Mouse (Mus musculus) neural tube, embryonic 14.5 days (tissue): ENCODE data around the gene Sclt1. TPM values are rescaled to one million over a fixed set of nuclear protein-coding genes. Genes with fewer than 3 reads are reported as not detected.

Source experiments
- ATAC-seq: fragments of 200-750 bp; cut with Nextera tagmentation; 2 replicates; pipeline ENCODE4 v1.8.0; 2017; ENCODE audit warnings: low read depth, mild to moderate bottlenecking, moderate TSS enrichment, moderate library complexity
- H3K27ac ChIP-seq: fragments of 300-500 bp; sonication (generic); 2 replicates; pipeline ENCODE4 v1.5.1; 2014; ENCODE audit warnings: low read depth, mild to moderate bottlenecking, control low read depth, low read length, moderate library complexity, mixed read lengths
- H3K27me3 ChIP-seq: fragments of 300-500 bp; sonication (generic); 2 replicates; pipeline ENCODE4 v1.6.1; 2014; ENCODE audit warnings: low read length; ENCODE audit not compliant: control insufficient read depth, insufficient read depth
- H3K36me3 ChIP-seq: fragments of 300-500 bp; sonication (generic); 2 replicates; pipeline ENCODE4 v1.6.1; 2014; ENCODE audit warnings: low read length, mixed read lengths; ENCODE audit not compliant: control insufficient read depth, insufficient read depth
- H3K4me1 ChIP-seq: fragments of 300-500 bp; sonication (generic); 2 replicates; pipeline ENCODE4 v1.6.1; 2014; ENCODE audit warnings: low read length; ENCODE audit not compliant: control insufficient read depth, insufficient read depth
- H3K4me2 ChIP-seq: fragments of 300-500 bp; sonication (generic); 2 replicates; pipeline ENCODE4 v1.6.1; 2014; ENCODE audit warnings: mild to moderate bottlenecking, low read depth, low read length, control low read depth
- H3K4me3 ChIP-seq: fragments of 300-500 bp; sonication (generic); 2 replicates; pipeline ENCODE4 v1.5.1; 2014; ENCODE audit warnings: low read depth, low read length, control low read depth, mixed read lengths
- H3K9ac ChIP-seq: fragments of 300-500 bp; sonication (generic); replicated peaks from 2 replicates; pipeline ENCODE4 v1.6.1; 2014; ENCODE audit warnings: low read depth, mild to moderate bottlenecking, control low read depth, low read length, mixed read lengths
- H3K9me3 ChIP-seq: fragments of 300-500 bp; sonication (generic); 2 replicates; pipeline ENCODE4 v1.6.1; 2016; ENCODE audit warnings: low read length; ENCODE audit not compliant: control insufficient read depth
- WGBS: fragments of 180-500 bp; shearing (Covaris S2); extraction: QIAGEN DNeasy Blood & Tissue Kit; methylation state at CpG from one replicate; pipeline ENCODE4 v1.1.7; 2014; 5-methylcytosine and 5-hydroxymethylcytosine counted together
- polyA plus RNA-seq: library from polyadenylated mRNA; unstranded; fragments of >200 nt; fragmentation: Nextera tagmentation; extraction: Ambion mirVana; gene quantifications from 2 replicates; pipeline ENCODE4 v1.2.1, GENCODE M21; 2014

Sclt1 gene
- polyA plus RNA-seq, 1 experiment from 2014 or later, result 25.6 TPM

- ATAC-seq, result no peak
- no peak overlapping the region for H3K4me3 ChIP-seq
- H3K36me3 ChIP-seq, result no peaks in the 10 kb centered on the region
- no peaks in the 10 kb centered on the region for H3K27me3 ChIP-seq
- WGBS, result 81% methylated on average over 2 of the region's 2 CpGs
- no peak overlapping the region for H3K9ac ChIP-seq
- no peak overlapping the region for H3K27ac ChIP-seq
- no peaks in the 10 kb centered on the region for H3K4me1 ChIP-seq
- no peak overlapping the region for H3K4me2 ChIP-seq
- no peaks in the 10 kb centered on the region for H3K9me3 ChIP-seq
Measured at GRCm38 (mm10) chr3:41686396-41686795, 55.9 kb downstream of the Sclt1 start.

GRCm38 (mm10) chr3:41682084-41682483 is 60.2 kb downstream of the Sclt1 start:
- H3K9me3 ChIP-seq, result no peaks in the 10 kb centered on the region
- 92% methylated on average over 4 of the region's 4 CpGs for WGBS
- H3K4me1 ChIP-seq, result no peaks in the 10 kb centered on the region
- no peaks in the 10 kb centered on the region for H3K36me3 ChIP-seq
- no peak overlapping the region for H3K9ac ChIP-seq
- no peak overlapping the region for H3K4me3 ChIP-seq
- H3K27me3 ChIP-seq, result no peaks in the 10 kb centered on the region
- H3K27ac ChIP-seq, result no peak overlapping the region
- ATAC-seq, result no peak
- H3K4me2 ChIP-seq, result no peak overlapping the region

GRCm38 (mm10) chr3:41676648-41677047 is 65.7 kb downstream of the Sclt1 start:
- ATAC-seq, result no peak
- no peak overlapping the region for H3K9ac ChIP-seq
- H3K36me3 ChIP-seq, result peaks cover 6% of the 10 kb centered on the region; the same call in 1 of the 2 replicates
- H3K27ac ChIP-seq, result no peak overlapping the region
- H3K4me2 ChIP-seq, result no peak overlapping the region
- no peaks in the 10 kb centered on the region for H3K4me1 ChIP-seq
- H3K9me3 ChIP-seq, result no peaks in the 10 kb centered on the region
- H3K27me3 ChIP-seq, result no peaks in the 10 kb centered on the region
- H3K4me3 ChIP-seq, result no peak overlapping the region
- 99% methylated on average over 2 of the region's 2 CpGs for WGBS

GRCm38 (mm10) chr3:41674778-41675177 is 67.5 kb downstream of the Sclt1 start:
- H3K27ac ChIP-seq, result no peak overlapping the region
- ATAC-seq, result no peak
- no peak overlapping the region for H3K4me3 ChIP-seq
- no peak overlapping the region for H3K4me2 ChIP-seq
- peaks cover 6% of the 10 kb centered on the region; the same call in 1 of the 2 replicates for H3K36me3 ChIP-seq
- H3K9ac ChIP-seq, result no peak overlapping the region
- H3K9me3 ChIP-seq, result no peaks in the 10 kb centered on the region
- no peaks in the 10 kb centered on the region for H3K4me1 ChIP-seq
- no peaks in the 10 kb centered on the region for H3K27me3 ChIP-seq

GRCm38 (mm10) chr3:41655642-41656041 is 86.7 kb downstream of the Sclt1 start:
- no peak overlapping the region for H3K27ac ChIP-seq
- H3K36me3 ChIP-seq, result 0 out of 2 replicates have a peak, but pooled peaks cover 4% of the 10 kb centered on the region
- H3K4me3 ChIP-seq, result no peak overlapping the region
- H3K4me1 ChIP-seq, result no peaks in the 10 kb centered on the region
- no peak for ATAC-seq
- no peaks in the 10 kb centered on the region for H3K27me3 ChIP-seq
- H3K4me2 ChIP-seq, result no peak overlapping the region
- no peak overlapping the region for H3K9ac ChIP-seq
- H3K9me3 ChIP-seq, result no peaks in the 10 kb centered on the region
- 90% methylated on average over 1 of the region's 1 CpGs for WGBS

- Histone ChIP-seq H3K27ac (no peak overlapping the region), H3K4me3 (no peak overlapping the region), H3K4me2 (no peak overlapping the region), H3K27me3 (no peaks in the 10 kb centered on the region), H3K9ac (no peak overlapping the region), H3K36me3 (no peaks in the 10 kb centered on the region; the same call in 1 of the 2 replicates), H3K9me3 (no peaks in the 10 kb centered on the region), H3K4me1 (no peaks in the 10 kb centered on the region)
- no peak for ATAC-seq
- 91% methylated on average over 7 of the region's 7 CpGs for WGBS
Measured at GRCm38 (mm10) chr3:41620971-41621370, 121.3 kb downstream of the Sclt1 start.

- Histone ChIP-seq H3K4me2 (no peak overlapping the region), H3K9ac (no peak overlapping the region), H3K4me3 (no peak overlapping the region), H3K36me3 (peaks cover 6% of the 10 kb centered on the region), H3K27ac (peak overlapping the region; percentile 31; the same call in 1 of the 2 replicates), H3K9me3 (no peaks in the 10 kb centered on the region), H3K27me3 (no peaks in the 10 kb centered on the region), H3K4me1 (no peaks in the 10 kb centered on the region)
- ATAC-seq, result no peak; the same call in 1 of the 2 replicates
- WGBS, result 89% methylated on average over 3 of the region's 3 CpGs
Measured at GRCm38 (mm10) chr3:41618488-41618887, 123.8 kb downstream of the Sclt1 start.

- ATAC-seq, result 0 out of 2 replicates have a peak, but pooled peaks have one; percentile 38
- Histone ChIP-seq H3K4me1 (no peaks in the 10 kb centered on the region), H3K27me3 (no peaks in the 10 kb centered on the region), H3K36me3 (peaks cover 11% of the 10 kb centered on the region), H3K4me2 (no peak overlapping the region), H3K4me3 (no peak overlapping the region), H3K27ac (peak overlapping the region; percentile 31; the same call in 1 of the 2 replicates), H3K9me3 (no peaks in the 10 kb centered on the region), H3K9ac (no peak overlapping the region)
- 64% methylated on average over 3 of the region's 3 CpGs for WGBS
Measured at GRCm38 (mm10) chr3:41618036-41618435, 124.3 kb downstream of the Sclt1 start.

GRCm38 (mm10) chr3:41614230-41614985 is 127.9 kb downstream of the Sclt1 start:
- no peaks in the 10 kb centered on the region for H3K27me3 ChIP-seq
- ATAC-seq, result no peak
- no peak overlapping the region for H3K9ac ChIP-seq
- 96% methylated on average over 5 of the region's 5 CpGs for WGBS
- H3K36me3 ChIP-seq, result peaks cover 15% of the 10 kb centered on the region
- no peak overlapping the region for H3K27ac ChIP-seq
- no peaks in the 10 kb centered on the region for H3K4me1 ChIP-seq
- no peaks in the 10 kb centered on the region for H3K9me3 ChIP-seq
- no peak overlapping the region for H3K4me3 ChIP-seq
- no peak overlapping the region for H3K4me2 ChIP-seq
